Mouse (Mus musculus) bone marrow, adult 2 months (tissue): ENCODE measurements around the gene Mpig6b.

ENCODE experiments used
- CTCF ChIP-seq: fragments of 200-500 bp; IDR thresholded peaks from 2 replicates; pipeline ENCODE4 v1.5.1; 2011; ENCODE audit warnings: low read length, control low read depth; ENCODE audit not compliant: control insufficient read depth, insufficient read depth
- POLR2A ChIP-seq: fragments of 200-500 bp; IDR thresholded peaks from 2 replicates; pipeline ENCODE4 v1.6.1; 2011; ENCODE audit warnings: low read depth, mild to moderate bottlenecking, control low read depth, low read length, borderline replicate concordance; ENCODE audit not compliant: control insufficient read depth

DNA sequence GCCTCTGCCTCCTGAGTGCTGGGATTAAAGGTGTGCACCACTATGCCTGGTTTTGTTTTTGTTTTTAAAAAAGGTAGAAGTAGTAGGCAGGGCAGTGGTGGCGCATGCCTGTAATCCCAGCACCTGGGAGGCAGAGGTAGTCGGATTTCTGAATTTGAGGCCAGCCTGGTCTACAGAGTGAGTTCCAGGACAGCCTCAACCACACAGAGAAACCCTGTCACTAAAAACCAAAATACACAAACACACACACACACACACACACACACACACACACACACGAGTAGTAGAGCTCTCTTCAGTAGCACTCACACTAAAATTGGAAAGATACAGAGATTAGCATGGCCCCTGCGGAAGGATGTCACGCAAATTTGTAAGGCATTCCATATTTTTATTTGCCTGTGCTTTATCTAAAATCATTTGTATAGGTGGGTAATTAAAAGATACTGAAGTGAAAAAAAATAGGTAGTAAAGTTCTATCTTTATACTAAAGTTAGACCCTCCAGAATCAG, 17.0 kb downstream of the Mpig6b start:
- TF ChIP-seq CTCF (no peak), POLR2A (no peak)
